Mouse (Mus musculus): Measurements from ENCODE around the gene Tab1.

- TF ChIP-seq MAFK (IDR thresholded peaks at IDR 0.05; ENCODE audit: insufficient read depth, low read depth, low read length) (no peak), ZNF384 (IDR thresholded peaks at IDR 0.05; ENCODE audit: low read depth, low read length) (no peak), CHD2 (IDR thresholded peaks at IDR 0.05; ENCODE audit: low read depth, low read length) (no peak), HCFC1 (IDR thresholded peaks at IDR 0.05; ENCODE audit: borderline replicate concordance, insufficient read depth, low read length) (no peak), ZC3H11A (IDR thresholded peaks at IDR 0.05; ENCODE audit: borderline replicate concordance, low read depth, low read length) (no peak)
These were observed 41.1 kb downstream of the Tab1 start for GRCm38 (mm10) chr15:80173781-80174597.

Data from ES-E14 (cell line).